Mouse (Mus musculus) regulatory T cell (primary cell): ENCODE measurements at regions not wholly inside any gene's neighbourhood (a gene's known extent, or its start where the extent isn't known, plus 50 kb on each side); places are given as distances from the start of the nearest gene placed in this dataset.

ENCODE experiments used
- in situ Hi-C: fragments of 300-600 bp; cut with MboI, MseI; formaldehyde crosslinking; loops from one replicate; pipeline ENCODE4 v1.15.1; 2025; ENCODE audit warnings: high pct_unique_total_duplicates

DNA sequence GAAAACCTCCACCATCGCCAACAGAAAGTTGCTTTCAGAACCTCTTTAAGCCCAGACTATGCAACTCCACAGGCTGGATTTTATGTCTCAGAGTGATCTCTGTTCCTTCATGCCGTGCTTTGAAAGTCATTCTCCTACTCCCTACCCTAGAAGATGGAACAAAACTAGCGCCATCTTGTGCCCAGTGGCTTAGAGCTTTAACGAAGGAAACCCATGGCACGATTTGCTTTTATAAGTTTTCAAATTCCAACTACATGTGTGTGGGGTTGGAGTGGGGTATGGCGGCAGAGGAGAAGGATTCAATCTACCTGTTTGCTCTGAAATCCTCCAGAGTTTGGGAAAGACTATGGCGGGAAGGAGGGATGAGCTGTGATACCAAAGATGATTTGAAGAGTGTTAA is 118.7 kb upstream of the Tmem45b start:
- in situ Hi-C loops = no loop called here

DNA sequence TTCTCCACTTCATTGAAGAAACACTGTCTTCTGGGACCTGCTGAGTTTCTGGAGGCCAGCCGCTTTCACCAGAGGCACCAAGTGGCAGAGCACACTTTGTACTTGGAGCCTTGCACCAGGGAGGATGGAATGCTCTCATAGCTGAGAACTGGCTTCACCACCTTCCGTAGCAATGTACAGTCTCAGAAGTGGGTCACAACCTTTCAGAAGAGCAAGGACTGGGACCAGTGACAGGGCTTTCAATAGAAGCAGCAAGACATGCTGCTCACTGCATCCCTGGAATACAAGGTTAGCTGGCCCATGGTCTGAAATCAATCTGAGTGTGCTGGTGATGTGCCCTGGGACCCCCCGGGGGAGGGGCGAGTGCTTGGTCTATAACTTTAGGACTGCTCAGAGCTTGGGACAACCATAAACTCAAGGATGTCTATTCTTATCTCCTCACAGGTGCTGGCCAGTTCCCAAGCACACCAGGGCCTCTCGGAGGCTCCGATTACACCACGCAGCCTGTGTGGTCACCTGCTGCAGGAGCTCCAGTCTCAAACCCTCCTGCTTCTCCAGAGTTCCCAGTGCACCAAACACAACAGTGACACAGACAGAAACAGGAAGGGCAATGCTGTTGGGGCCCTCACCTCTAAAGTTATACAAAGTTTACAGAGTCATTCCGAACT is 114.4 kb upstream of the Tmem45b start:
- in situ Hi-C loops = no loop called here

DNA sequence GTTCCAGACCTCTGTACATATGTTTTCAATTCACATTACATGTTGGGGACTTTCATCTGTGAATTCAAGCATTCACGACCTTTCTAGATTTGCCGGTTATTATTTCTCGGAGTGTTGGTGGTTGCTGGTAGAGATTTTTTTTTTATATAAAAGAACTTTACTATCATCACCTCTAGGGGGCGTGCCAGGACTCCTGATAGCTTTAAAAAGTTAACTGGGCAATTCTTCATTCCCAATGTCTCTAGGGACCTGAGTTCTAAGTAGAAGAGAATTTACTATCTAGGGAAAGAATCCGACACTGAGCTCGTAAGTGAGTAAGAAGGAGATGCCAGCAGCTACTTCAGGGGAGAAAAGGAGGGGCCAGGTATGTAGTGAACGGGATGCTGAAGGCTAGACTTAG is 112.8 kb upstream of the Tmem45b start:
- in situ Hi-C loops = no loop called here

DNA sequence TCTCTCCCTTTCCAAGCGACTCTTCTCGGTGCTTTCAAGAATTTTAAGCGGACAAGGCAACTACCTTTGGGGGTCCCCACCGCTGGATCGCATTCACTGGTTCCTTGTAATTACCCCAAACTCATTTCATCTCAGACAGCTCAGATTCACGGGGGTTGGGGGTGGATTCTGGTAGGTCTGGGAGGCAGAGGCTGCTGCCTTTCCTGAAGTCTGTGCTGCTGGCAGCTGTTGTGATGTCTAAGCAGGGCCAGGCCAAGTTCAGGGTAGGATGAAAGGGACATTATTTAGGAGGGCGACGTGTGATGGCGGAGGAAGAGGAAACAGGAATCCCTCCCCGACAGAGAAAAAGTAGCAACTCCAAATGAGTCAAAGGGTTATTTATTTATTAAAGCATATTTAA is 102.8 kb upstream of the Tmem45b start:
- in situ Hi-C loops = no loop called here

DNA sequence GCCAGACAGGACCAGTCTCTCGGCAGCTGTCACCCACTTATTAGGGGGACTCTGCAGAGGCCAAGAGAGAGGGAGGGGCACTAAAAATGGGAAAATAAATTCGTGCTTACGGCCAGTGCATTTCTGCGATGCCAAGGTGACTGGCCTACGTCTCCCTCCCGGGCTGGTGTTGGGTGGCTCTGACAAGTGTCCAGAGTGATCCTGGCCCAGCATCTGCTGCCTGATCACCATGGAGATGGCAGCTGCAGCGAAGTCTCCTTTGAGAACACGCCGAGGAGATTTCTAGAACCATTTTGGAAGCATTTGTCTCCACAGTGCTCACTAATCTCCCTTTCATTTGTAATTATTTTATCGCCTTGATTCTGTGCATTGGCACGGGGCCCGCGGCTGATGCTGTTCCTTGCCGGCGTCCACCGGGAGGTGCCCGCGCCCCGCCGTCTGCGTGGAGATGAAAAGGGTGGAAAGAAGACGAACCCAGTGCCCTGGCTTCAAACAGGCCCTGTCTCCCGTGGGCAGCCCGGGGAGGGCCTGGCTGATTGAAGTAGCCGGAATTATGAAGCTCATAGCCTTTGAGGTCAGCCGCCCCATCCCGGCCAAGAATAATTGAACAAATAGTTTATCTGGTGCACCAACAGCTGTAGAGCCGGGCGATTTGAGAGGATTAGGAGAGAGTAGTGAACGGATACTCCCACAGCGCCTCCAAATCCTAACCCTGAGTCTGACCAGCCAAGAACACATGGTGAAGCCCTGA is 102.2 kb upstream of the Tmem45b start:
- in situ Hi-C loops = no loop called here

DNA sequence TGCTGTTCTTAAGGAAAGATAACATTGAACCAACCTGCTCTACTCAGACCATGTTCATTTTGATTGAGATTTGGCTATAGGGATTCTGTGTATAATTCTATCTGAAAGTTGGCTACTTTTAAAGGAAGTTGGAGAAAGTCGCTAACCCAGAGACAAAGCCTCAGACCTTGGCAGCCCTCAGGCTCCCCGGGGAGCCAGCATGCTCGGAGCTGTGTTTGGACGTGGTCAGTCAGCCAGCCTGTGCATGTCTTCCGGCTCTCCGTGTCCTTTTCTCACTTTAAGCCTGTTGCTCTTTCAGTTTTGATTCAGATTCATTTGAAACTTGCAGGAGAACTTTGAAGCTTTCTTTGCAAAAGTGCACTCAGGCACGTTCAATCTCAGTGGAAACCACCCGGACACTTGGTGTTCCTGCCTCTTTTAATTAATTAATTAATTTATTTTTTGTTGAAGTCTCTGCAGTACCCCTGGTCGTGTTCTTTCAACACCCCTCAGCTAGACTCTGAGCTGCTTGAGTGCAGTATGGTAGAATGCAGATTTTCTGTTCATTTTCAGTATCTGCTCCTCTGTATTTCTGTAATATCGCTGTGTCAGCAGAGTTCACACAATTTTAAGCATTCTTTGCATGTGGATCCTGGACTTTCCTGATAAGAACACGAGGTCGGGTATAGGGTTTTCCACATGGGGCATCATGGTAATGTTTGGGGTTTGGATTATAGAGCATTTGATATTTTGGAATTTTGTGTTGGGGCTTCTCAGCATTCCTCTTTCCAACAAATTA is 100.9 kb upstream of the Tmem45b start:
- in situ Hi-C loops = no loop called here

DNA sequence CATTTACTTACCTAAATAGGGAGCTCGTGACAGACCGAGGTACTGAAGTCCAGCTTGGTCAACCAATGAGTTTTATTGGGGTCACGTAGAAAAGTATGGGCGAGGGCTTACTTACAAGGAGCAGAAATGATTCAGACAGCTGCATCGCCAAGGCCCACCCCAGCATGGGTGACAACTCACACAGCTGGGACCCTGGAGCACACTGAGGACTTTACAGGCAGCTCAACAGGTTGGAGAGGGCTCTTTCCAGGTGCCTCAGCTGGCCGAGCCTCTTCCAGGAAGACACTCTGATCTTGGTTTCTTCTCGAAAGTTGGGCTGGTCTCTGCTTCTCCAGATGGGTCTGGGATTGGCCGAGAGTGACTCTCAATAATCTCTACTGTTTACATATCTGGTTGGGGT is 99.3 kb upstream of the Tmem45b start:
- in situ Hi-C loops = no loop called here

DNA sequence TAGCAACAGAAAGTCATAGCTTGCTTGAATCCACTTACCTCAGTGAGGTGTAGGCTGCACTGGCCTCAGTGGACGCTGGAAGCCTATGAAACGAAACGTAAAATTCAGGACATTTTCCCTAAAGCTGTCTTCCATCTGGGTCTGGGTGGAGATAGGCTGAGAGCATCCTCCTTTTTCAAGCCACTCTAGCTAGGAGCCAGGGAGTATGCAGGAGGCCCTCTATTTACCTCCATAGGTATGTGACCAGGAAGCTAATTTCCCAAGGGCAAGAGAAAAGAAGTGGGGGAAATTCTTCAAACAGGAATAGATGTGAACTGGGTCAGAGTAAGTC is 95.9 kb upstream of the Tmem45b start:
- in situ Hi-C loops = no loop called here

DNA sequence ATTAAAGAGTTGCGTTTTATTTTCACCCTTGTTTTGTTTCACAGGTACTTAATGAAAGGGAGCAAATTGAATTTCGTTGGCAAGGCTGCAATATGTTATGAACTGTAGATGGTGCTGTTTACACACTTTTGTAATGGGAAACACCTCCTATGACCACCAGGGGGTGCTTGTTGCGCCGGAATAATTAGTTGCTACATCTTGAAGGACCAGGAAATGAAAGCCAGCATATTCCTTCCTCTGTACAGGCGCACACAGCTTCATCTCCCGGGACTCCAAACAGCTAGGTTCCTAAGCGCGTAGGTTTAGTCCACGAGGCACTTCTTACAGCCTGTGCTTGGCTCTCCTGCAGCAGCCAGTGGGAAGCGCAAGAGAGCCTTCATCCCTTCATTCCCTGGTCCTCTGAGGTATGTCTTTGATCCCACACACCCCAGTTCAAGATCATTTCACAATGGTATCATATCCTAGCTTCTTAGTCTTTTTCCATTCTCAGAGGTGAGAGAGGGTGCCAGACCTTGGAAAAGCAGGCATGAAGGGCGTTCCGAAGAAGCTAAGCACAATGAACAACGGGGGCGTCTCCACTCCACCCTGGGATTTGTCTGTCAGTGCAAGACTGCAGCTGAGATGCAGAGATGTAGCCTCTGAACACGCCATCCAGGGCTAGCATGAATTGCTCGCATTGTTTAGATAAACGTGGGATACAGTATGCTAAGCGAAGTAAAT is 95.4 kb upstream of the Tmem45b start:
- in situ Hi-C loops = loop anchor here (5.0 to 10.0 kb wide), 2 partner anchors 368 to 605 kb away; no protein-coding TSS in a partner anchor

DNA sequence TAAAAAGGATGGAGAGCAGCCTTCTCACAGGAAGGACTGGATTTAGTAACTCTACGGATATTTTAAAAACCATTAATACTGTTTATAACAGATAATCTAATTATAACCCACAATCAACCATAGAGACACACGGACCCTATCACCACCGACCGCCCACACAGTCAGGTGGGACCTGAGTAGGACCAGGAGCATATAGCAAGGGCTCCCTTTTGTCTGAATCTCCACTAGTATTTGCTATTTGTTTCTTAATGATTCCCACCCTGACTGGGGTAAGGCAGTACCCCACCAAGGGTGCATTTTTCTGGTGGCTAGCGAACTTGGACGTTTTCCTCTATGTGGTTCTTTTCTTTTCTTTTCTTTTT is 79.4 kb upstream of the Tmem45b start:
- in situ Hi-C loops = no loop called here

DNA sequence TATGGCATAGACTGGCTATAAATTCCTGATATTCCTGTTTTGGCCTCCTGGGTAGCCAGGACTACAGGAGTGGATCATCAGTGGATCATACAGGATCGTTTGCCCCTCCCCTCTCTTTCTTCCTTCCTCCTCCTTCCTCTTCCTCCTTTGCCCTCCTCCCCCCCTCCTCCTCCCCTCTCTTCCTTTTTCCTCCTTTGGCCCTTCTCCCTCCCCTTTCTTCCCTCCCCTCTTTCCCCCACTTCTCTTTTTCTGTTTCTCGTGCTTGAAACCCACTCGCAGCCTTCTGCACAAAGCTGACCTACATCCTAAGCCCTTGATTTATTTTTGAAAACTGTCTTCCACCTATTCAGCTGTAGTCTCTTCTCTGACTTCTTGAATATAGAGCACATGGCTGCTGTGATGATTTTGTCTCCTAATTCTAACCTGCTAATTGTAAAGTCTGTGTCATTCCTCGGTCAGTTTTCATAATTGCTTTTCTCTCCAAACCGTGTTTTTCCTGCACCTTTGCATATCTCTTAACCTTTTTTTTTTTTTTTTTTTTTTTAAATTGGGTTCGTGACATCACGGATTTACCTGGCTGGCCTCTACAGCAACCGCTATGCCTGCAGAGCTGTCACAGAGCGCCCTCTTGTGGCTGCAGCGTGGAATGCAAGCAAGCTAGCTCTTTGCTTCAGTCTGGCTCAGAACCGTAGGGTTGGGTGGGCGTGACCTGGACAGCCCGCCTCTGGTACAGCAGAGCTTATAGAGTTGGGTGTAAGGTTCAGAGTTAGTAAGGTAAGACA is 78.8 kb upstream of the Tmem45b start:
- in situ Hi-C loops = no loop called here

DNA sequence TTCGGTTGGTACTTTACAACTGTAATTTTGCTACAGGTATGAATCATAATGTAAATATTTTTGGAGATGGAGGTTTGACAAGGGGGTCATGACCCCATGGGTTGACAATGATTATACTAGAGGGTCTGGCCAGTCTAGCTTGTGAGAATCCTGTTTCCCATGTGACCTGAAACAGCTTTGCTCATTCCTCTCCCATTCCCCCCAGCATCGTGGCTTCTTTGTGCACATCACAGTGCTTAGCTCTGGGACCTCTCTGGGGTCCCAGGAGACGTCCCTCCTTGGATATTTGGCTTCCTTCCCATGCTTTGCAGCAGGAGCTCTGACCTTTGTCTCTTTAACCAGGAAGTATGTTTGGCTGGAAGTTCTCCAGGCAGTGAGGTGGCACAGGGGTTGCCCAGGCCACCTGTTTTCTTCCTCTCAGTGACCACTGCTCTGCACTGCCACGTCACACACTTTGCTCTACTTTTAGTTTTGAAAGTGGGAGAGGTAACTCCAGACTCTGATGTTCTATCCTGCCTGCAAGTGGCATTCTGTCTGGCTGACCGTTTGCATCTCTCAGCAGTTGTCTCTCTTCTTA is 77.4 kb upstream of the Tmem45b start:
- in situ Hi-C loops = no loop called here

DNA sequence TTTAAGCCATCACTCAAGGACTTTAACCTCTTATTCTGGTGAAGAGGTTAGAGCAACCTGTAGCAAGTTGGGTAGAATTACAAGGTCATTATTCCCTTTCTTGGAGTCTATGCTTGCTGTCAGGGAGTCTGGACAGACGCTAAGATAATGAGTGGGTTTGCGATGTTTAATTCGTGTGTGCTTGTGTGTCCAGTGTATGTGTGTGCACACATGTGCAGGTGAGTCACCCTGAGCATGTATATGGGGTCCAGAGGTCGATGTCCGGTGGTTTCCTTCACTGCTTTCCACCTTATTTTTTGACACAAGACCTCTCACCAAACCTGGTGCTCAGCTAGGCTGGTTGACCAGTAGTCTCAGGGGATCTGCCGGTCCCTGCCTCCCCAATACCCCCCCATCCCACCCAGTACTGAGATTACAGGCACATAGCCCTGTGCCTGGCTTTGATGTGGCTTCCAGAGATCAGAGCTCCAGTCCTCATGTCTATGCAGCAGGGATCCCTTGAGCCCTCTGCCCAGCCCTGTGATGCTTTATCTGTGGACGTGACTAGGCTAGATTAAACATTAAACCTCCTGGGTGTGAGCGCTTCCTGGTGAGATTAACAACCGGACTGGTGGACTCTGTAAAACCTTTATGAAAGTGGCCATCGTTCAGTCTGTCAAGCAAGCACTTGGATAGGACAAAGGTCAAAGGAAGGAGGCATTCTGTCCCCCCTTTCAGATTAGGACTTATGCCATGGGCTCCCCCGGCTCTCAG is 74.4 kb upstream of the Tmem45b start:
- in situ Hi-C loops = no loop called here

DNA sequence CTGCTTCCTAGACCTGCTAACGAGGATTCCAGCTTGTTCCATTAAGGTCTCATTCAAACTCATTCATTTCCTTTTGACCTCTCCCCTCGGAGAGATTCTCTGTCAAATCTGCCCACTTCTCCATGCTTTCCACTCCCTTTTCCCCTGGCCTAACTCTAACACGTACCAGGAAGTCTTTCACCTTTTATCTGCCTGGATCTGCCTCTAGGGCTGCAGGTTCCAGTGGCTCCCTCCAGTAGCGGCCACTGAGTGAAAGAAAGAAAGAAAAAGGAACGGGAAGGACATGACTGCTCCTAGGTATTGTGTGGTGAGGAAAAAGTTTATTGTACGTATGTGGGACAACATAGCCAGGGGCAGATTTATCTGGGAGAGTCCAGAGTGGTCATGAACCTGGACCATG is 64.8 kb upstream of the Tmem45b start:
- in situ Hi-C loops = no loop called here

DNA sequence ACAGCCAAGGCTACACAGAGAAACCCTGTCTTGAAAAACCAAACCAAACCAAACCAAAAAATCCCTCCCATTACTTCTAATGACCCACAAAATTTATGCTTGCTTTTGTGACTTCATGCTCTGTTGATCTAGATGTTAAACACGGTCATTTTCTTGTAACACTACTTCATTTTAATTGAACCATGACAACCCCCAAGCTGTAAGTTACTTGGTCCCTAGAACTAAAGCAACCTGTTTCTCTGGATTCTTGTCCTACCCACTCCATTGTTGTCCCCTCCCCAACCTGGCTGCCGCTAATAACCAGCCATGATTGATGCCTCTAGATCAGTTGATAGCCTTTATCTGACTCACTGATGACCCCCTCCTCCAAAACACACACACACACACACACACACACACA is 63.0 kb upstream of the Tmem45b start:
- in situ Hi-C loops = no loop called here
